Mouse (Mus musculus) small intestine, adult 2 months (tissue): ENCODE measurements around the gene Gpr180. TPM values are rescaled to one million over a fixed set of nuclear protein-coding genes. Genes with fewer than 3 reads are reported as not detected.

Experiments used
- H3K27ac ChIP-seq: fragments of 200-500 bp; 2 replicates; pipeline ENCODE4 v1.5.1; 2012; ENCODE audit warnings: low read depth, low read length, control low read depth, inconsistent platforms; ENCODE audit not compliant: insufficient read depth
- H3K27me3 ChIP-seq: fragments of 200-500 bp; 2 replicates; pipeline ENCODE4 v1.6.1; 2012; ENCODE audit warnings: mild to moderate bottlenecking, moderate library complexity, low read length, inconsistent platforms; ENCODE audit not compliant: control insufficient read depth, insufficient read depth
- H3K36me3 ChIP-seq: fragments of 200-500 bp; 2 replicates; pipeline ENCODE4 v1.6.1; 2012; ENCODE audit warnings: mild to moderate bottlenecking, low read length, control low read depth, inconsistent platforms; ENCODE audit not compliant: control insufficient read depth, insufficient read depth
- H3K4me1 ChIP-seq: fragments of 200-500 bp; 2 replicates; pipeline ENCODE4 v1.6.1; 2012; ENCODE audit warnings: low read length, inconsistent platforms, mixed read lengths; ENCODE audit not compliant: control insufficient read depth, insufficient read depth, insufficient read length
- H3K4me3 ChIP-seq: fragments of 200-500 bp; 2 replicates; pipeline ENCODE4 v1.5.1; 2012; ENCODE audit warnings: low read depth, mild to moderate bottlenecking, control low read depth, inconsistent platforms, low read length, moderate library complexity
- CTCF ChIP-seq: fragments of 200-500 bp; IDR thresholded peaks from 2 replicates; pipeline ENCODE4 v1.5.1; 2012; ENCODE audit warnings: low read depth, mild to moderate bottlenecking, control low read depth, inconsistent platforms, low read length, moderate library complexity, mixed read lengths; ENCODE audit not compliant: insufficient replicate concordance, insufficient read length; ENCODE audit errors: extremely low read depth
- POLR2A ChIP-seq: fragments of 200-500 bp; IDR thresholded peaks from 2 replicates; pipeline ENCODE4 v1.6.1; 2012; ENCODE audit warnings: low read depth, mild to moderate bottlenecking, control low read depth, inconsistent platforms, low read length, moderate library complexity
- WGBS: fragments of 180-500 bp; shearing (Covaris S2); methylation state at CpG from one replicate; pipeline ENCODE4 v1.1.7; 2018; 5-methylcytosine and 5-hydroxymethylcytosine counted together
- polyA plus RNA-seq: library from polyadenylated mRNA; depleted of rRNA; stranded (reverse); fragments of >200 nt; gene quantifications from 2 replicates; pipeline ENCODE4 v1.2.3, GENCODE M21; 2012; rRNA removed

Gene Gpr180
- polyA plus RNA-seq, 1 experiment: 14.9 TPM

- Histone ChIP-seq H3K4me1 (no peaks in the 10 kb centered on the region), H3K27me3 (0 out of 2 replicates have a peak, but pooled peaks cover 3% of the 10 kb centered on the region), H3K27ac (no peak overlapping the region), H3K36me3 (no peaks in the 10 kb centered on the region), H3K4me3 (no peak overlapping the region)
- 71% methylated on average over 15 of the region's 15 CpGs for WGBS
- TF ChIP-seq POLR2A (no peak), CTCF (no peak)
Observed at GRCm38 (mm10) chr14:118212188-118212804, 75.3 kb downstream of the Gpr180 start.

Other genes with a start within 250 kb of the Gpr180 start
- 0.05 and 0.13 TPM in 2 replicates for gene Dct, start 84.9 kb upstream of the Gpr180 start, polyA plus RNA-seq
- gene Tgds, start 4.4 kb upstream of the Gpr180 start, polyA plus RNA-seq: 3.9 and 5.6 TPM in 2 replicates
- gene Sox21, start 99.9 kb downstream of the Gpr180 start, polyA plus RNA-seq: 0.06 and 5.2 TPM in 2 replicates
- not detected in 2 replicates for gene Gm9376, start 129.8 kb downstream of the Gpr180 start, polyA plus RNA-seq